Mouse (Mus musculus) C2C12 (cell line): ENCODE measurements around the gene 4930404N11Rik.

Experiments used
- CEBPB ChIP-seq: IDR thresholded peaks from one replicate; pipeline ENCODE4 v1.6.1; 2011; ENCODE audit warnings: low read depth, mild to moderate bottlenecking, control low read depth, moderate library complexity
- CTCF ChIP-seq: IDR thresholded peaks from one replicate; pipeline ENCODE4 v1.5.1; 2011; ENCODE audit not compliant: control insufficient read depth, insufficient read depth, insufficient read length
- MAX ChIP-seq: IDR thresholded peaks from one replicate; pipeline ENCODE4 v1.6.1; 2011; ENCODE audit warnings: mild to moderate bottlenecking, control low read depth

DNA sequence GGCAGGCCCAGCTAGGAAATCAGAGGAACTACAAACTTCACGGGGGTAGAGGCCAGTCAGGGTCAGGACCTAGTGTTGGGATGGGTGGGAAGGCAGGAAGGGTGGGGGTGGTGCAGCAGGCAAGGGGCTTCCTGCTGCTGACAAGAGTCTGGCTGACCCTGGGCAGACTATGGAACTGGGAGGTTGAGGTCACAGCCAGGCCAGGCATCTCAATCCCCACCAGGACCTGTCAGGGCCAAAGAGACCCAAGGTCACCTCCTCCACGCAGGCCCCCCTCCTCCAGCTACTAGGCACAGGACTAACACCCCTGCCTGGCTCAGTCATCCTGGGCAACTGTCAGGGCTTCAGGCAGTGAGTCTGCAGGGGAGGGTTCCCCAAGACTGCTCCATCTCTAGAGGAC is 37.7 kb downstream of the 4930404N11Rik start:
- TF ChIP-seq CTCF (no peak), CEBPB (no peak), MAX (no peak)
